Mouse (Mus musculus) embryonic stem cell, embryonic (primary cell): ENCODE measurements around the gene Sel1l3.

Source experiments
- CTCF ChIA-PET, 4 experiments: fragments of 300-600 bp in 2 of 4; fragments of 350-600 bp in 2 of 4; sonication (Branson Sonifier 250); formaldehyde crosslinking; loops; one replicate each; lab custom pipeline; 2022; ENCODE audit warnings: inconsistent platforms in 2 of 4; lab: Charles Lee
- POLR2A ChIA-PET, 4 experiments: fragments of 300-600 bp in 2 of 4; fragments of 350-600 bp in 2 of 4; sonication (Branson Sonifier 250); formaldehyde crosslinking; loops; one replicate each; lab custom pipeline; 2022; ENCODE audit warnings: antibody characterized with exemption in 4 of 4, inconsistent platforms in 1 of 4; lab: Charles Lee

The Sel1l3 gene

GRCm38 (mm10) chr5:53078453-53078852 lies 135.3 kb downstream of the Sel1l3 start:
- CTCF ChIA-PET, result no interaction called here
- POLR2A ChIA-PET, result no interaction called here

GRCm38 (mm10) chr5:53074553-53074952 lies 139.2 kb downstream of the Sel1l3 start:
- ChIA-PET CTCF (interaction anchor here in 2 of 4 experiments (0.5 to 0.8 kb wide), 2 partner anchors 219 to 253 kb away, joined by 3 read pairs; no protein-coding TSS in a partner anchor), POLR2A (interaction anchor here in 1 of 4 experiments (1.5 kb wide), 1 partner anchor 21 kb away, joined by 3 read pairs; no protein-coding TSS in a partner anchor)

- POLR2A ChIA-PET, result no interaction called here
- CTCF ChIA-PET, result no interaction called here
Measured at GRCm38 (mm10) chr5:53061532-53062130, 152.1 kb downstream of the Sel1l3 start.
